Mouse (Mus musculus) lung, postnatal 0 days (tissue): ENCODE results near the gene F12.

Source experiments
- CTCF ChIP-seq: IDR thresholded peaks from 2 replicates; pipeline ENCODE4 v1.5.1; 2016; ENCODE audit warnings: antibody characterized with exemption, mild to moderate bottlenecking
- EP300 ChIP-seq: IDR thresholded peaks from 2 replicates; pipeline ENCODE4 v1.6.1; 2016; ENCODE audit warnings: antibody characterized with exemption, mild to moderate bottlenecking, control low read depth

DNA sequence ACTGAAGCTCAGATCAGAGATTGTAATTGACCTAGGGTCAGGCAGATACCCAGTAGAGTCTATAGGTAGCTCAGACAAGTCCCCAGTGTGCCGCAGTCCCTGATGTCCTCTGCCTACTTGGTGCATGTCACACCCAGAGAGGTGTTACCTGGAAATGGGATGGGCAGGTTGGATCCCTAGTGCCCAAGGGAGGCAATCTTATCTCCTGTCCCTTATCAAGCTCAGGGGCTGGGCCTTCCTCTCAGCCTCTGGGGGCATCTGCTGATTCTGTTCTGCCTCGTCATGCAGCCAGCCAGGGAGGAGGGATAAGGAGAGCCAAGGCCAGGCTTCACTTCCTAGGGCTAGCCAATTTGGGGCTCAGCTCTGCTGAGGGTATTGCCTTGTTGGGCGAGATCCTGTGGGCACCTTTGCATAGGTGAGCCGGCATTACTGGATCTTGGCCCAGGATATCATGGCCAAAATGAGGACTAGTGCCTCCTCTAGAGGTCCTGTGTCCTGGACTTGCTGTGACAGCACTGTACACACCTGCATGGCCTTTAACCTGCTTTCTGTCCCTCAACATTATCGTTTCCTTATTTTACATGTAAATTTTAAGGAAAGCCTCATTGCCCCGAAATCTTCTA is 20.0 kb upstream of the F12 start:
- TF ChIP-seq EP300: no peak
- no peak for TF ChIP-seq CTCF
